In genomic region chr11:43903351-43903750, GRCm38 (mm10) we compare ENCODE assay signal across 29 mouse cellular contexts. TPM values are rescaled to one million over a fixed set of nuclear protein-coding genes. Genes with fewer than 3 reads are reported as not detected.
DNase-seq lines count a peak whose midpoint lies in the region; ATAC-seq and TF ChIP-seq lines count a peak whose summit lies in the region.
"Had no signal": no experiment of that assay in that cellular context is flagged by ENCODE, and none has a peak within 500 bp of the region (broad histone marks: within the 10 kb centered on the region; RNA-seq: fewer than 3 reads in every experiment).

No protein-coding gene starts in this region.

- no peak overlapping the region for H3K4me3 ChIP-seq in liver, adult 2 months (ENCODE audit: insufficient read depth, low read depth, low read length)
- H3K4me3 ChIP-seq in midbrain, embryonic 11.5 days (ENCODE audit: low read depth, low read length) = no peak overlapping the region
- H3K4me3 ChIP-seq in midbrain, embryonic 16.5 days (ENCODE audit: low read depth, low read length) = no peak overlapping the region
- H3K4me3 ChIP-seq: embryonic facial prominence, embryonic 13.5 days; embryonic facial prominence, embryonic 15.5 days; erythroblast, embryonic 14.5 days; forebrain, embryonic 10.5 days; forebrain, embryonic 12.5 days had no signal

- H3K9me3 ChIP-seq in midbrain, embryonic 11.5 days (ENCODE audit: control insufficient read depth, low read length) = no peaks in the 10 kb centered on the region
- no peaks in the 10 kb centered on the region for H3K9me3 ChIP-seq in midbrain, embryonic 16.5 days (replicated peaks; ENCODE audit: control insufficient read depth, low read length, poor library complexity, severe bottlenecking)
- H3K9me3 ChIP-seq: embryonic facial prominence, embryonic 13.5 days; embryonic facial prominence, embryonic 15.5 days; forebrain, embryonic 10.5 days; forebrain, embryonic 12.5 days; G1E had no signal

- ATAC-seq in midbrain, embryonic 11.5 days (ENCODE audit: low FRiP score) = no peak
- ATAC-seq in midbrain, embryonic 16.5 days = no peak
- ATAC-seq: activated CD4-positive, CD25-positive, alpha-beta regulatory T cell, adult 4 months; CD4-positive, CD25-positive, alpha-beta regulatory T cell, adult 4 months; forebrain, embryonic 14.5 days; forebrain, embryonic 16.5 days; Patski had no signal

- H3K36me3 ChIP-seq in liver, adult 2 months (ENCODE audit: control insufficient read depth, insufficient read depth, low read length) = no peaks in the 10 kb centered on the region; the same call in 1 of the 2 replicates
- H3K36me3 ChIP-seq in midbrain, embryonic 11.5 days (ENCODE audit: control insufficient read depth, insufficient read depth, low read length) = no peaks in the 10 kb centered on the region
- no peaks in the 10 kb centered on the region for H3K36me3 ChIP-seq in midbrain, embryonic 16.5 days (ENCODE audit: control insufficient read depth, insufficient read depth, low read length)
- H3K36me3 ChIP-seq: embryonic facial prominence, embryonic 13.5 days; embryonic facial prominence, embryonic 15.5 days; forebrain, embryonic 10.5 days; forebrain, embryonic 12.5 days; G1E had no signal

- no peak overlapping the region for H3K9ac ChIP-seq in liver, adult 2 months (ENCODE audit: low read depth, low read length)
- no peak overlapping the region for H3K9ac ChIP-seq in midbrain, embryonic 11.5 days (ENCODE audit: low read length)
- no peak overlapping the region for H3K9ac ChIP-seq in midbrain, embryonic 16.5 days (ENCODE audit: low read depth, low read length)
- H3K9ac ChIP-seq: embryonic facial prominence, embryonic 13.5 days; embryonic facial prominence, embryonic 15.5 days; forebrain, embryonic 12.5 days had no signal

- DNase-seq in adrenal gland, adult 2 months = peak; percentile 17
- no peak for DNase-seq in adrenal gland, adult 18-20 months (ENCODE audit: low spot score in 2 of 2)
- DNase-seq in liver, adult 2 months (ENCODE audit: extremely low read depth, low read depth, low spot score) = peak; percentile 99
- no peak for DNase-seq in liver
- DNase-seq in midbrain, embryonic 11.5 days (ENCODE audit: low spot score, missing footprints) = peak; percentile 49
- DNase-seq: adrenal gland, postnatal 10 days; adrenal gland, postnatal 25 days; B cell, adult 2 months; cerebellum, adult 11 months; cerebellum, adult 18-20 months; cerebellum, adult 8-10 months; cerebellum, adult 9-11 months; cerebellum, postnatal 14 days; cerebellum, postnatal 36 days; embryo, embryonic 11 days had no signal

- no peak for TF ChIP-seq POLR2A in liver, adult 2 months (IDR thresholded peaks at IDR 0.05; ENCODE audit: extremely low read depth, insufficient read depth, low read length)

- H3K27me3 ChIP-seq in liver, adult 2 months (ENCODE audit: control insufficient read depth, insufficient read depth, low read length) = no peaks in the 10 kb centered on the region
- H3K27me3 ChIP-seq in midbrain, embryonic 11.5 days (ENCODE audit: control insufficient read depth, insufficient read depth, low read length) = no peaks in the 10 kb centered on the region
- no peaks in the 10 kb centered on the region for H3K27me3 ChIP-seq in midbrain, embryonic 16.5 days (ENCODE audit: control insufficient read depth, insufficient read depth, low read depth, low read length)
- H3K27me3 ChIP-seq: embryonic facial prominence, embryonic 13.5 days; embryonic facial prominence, embryonic 15.5 days; forebrain, embryonic 12.5 days; Patski had no signal

- WGBS in liver, adult 2 months = 28% methylated on average over 10 of the region's 10 CpGs
- WGBS in midbrain, embryonic 11.5 days = 88% methylated on average over 10 of the region's 10 CpGs
- WGBS in midbrain, embryonic 16.5 days = 83% methylated on average over 10 of the region's 10 CpGs

- peaks cover 14% of the 10 kb centered on the region; the same call in 1 of the 2 replicates for H3K79me2 ChIP-seq in liver, adult 2 months (ENCODE audit: control insufficient read depth, insufficient read depth, low read length)

- TF ChIP-seq CTCF in liver, adult 2 months (IDR thresholded peaks at IDR 0.05; ENCODE audit: low read depth, low read length) = no peak

- peak overlapping the region; percentile 79 for H3K27ac ChIP-seq in liver, adult 2 months (replicated peaks; ENCODE audit: insufficient read depth, low read depth, low read length)
- no peak overlapping the region for H3K27ac ChIP-seq in midbrain, embryonic 11.5 days (ENCODE audit: low read depth, low read length)
- no peak overlapping the region for H3K27ac ChIP-seq in midbrain, embryonic 16.5 days (ENCODE audit: low read length)
- H3K27ac ChIP-seq: embryonic facial prominence, embryonic 13.5 days; embryonic facial prominence, embryonic 15.5 days; forebrain, embryonic 10.5 days; forebrain, embryonic 12.5 days had no signal

- no peak overlapping the region for H3K4me2 ChIP-seq in midbrain, embryonic 11.5 days
- no peak overlapping the region for H3K4me2 ChIP-seq in midbrain, embryonic 16.5 days (ENCODE audit: low read length)
- H3K4me2 ChIP-seq: embryonic facial prominence, embryonic 13.5 days; embryonic facial prominence, embryonic 15.5 days; forebrain, embryonic 12.5 days had no signal

- peaks cover 24% of the 10 kb centered on the region for H3K4me1 ChIP-seq in liver, adult 2 months (ENCODE audit: control insufficient read depth, insufficient read depth, low read length)
- H3K4me1 ChIP-seq in midbrain, embryonic 11.5 days (ENCODE audit: control insufficient read depth, insufficient read depth, low read length) = no peaks in the 10 kb centered on the region
- no peaks in the 10 kb centered on the region for H3K4me1 ChIP-seq in midbrain, embryonic 16.5 days (ENCODE audit: control insufficient read depth, insufficient read depth, low read length)
- H3K4me1 ChIP-seq: embryonic facial prominence, embryonic 13.5 days; embryonic facial prominence, embryonic 15.5 days; forebrain, embryonic 10.5 days; forebrain, embryonic 12.5 days had no signal

RNA-seq across cellular contexts. Expression of gene Adra1b, which starts 2.3 kb away (rescaled TPM):
- 1 to 10 TPM; 2.7 to 5.9 TPM for total RNA-seq in adrenal gland, adult 2 months (2021)
- 6.4 and 6.5 TPM in 2 replicates for polyA plus RNA-seq in adrenal gland, adult 2 months (2012; rRNA removed)
- total RNA-seq in adrenal gland, adult 18-20 months (2021) = 1 to 10 TPM; 1.8 to 2.9 TPM
- 21.6 and 25.6 TPM in 2 replicates for total RNA-seq in liver, adult 2 months (2014; rRNA removed)
- 176 and 191 TPM in 2 replicates for polyA plus RNA-seq in liver, adult 2 months (2012; rRNA removed)
- 0.31 and 0.48 TPM in 2 replicates for polyA plus RNA-seq in midbrain, embryonic 11.5 days (2014; fragmentation: Nextera tagmentation; extraction: Ambion mirVana)
- 7.9 and 12.1 TPM in 2 replicates for polyA plus RNA-seq in midbrain, embryonic 16.5 days (2015; fragmentation: Nextera tagmentation; extraction: Ambion mirVana)
- total RNA-seq: CH12.LX; common myeloid progenitor, adult 5-6 weeks had no signal
- polyA plus RNA-seq: activated CD4-positive, CD25-positive, alpha-beta regulatory T cell, adult 4 months; CD4-positive, CD25-positive, alpha-beta regulatory T cell, adult 4 months; erythroblast, embryonic 14.5 days; G1E had no signal

Comparison
In these comparisons a context has a peak if more than half of its experiments do, and no peak if none do; other contexts are left out.
1. DNase-seq: peak in adrenal gland, adult 2 months (single experiment), liver, adult 2 months (single experiment) and midbrain, embryonic 11.5 days (single experiment); none in adrenal gland, adult 18-20 months (0 of 2) and liver (single experiment).
2. RNA of gene Adra1b, which starts 2.3 kb away (polyA plus RNA-seq): 176 to 191 TPM in liver, adult 2 months; 7.9 to 12.1 TPM in midbrain, embryonic 16.5 days, 6.4 to 6.5 TPM in adrenal gland, adult 2 months and 0.31 to 0.48 TPM in midbrain, embryonic 11.5 days; every median in the first group is over 10 times any median in the second.